In the genomic region with DNA sequence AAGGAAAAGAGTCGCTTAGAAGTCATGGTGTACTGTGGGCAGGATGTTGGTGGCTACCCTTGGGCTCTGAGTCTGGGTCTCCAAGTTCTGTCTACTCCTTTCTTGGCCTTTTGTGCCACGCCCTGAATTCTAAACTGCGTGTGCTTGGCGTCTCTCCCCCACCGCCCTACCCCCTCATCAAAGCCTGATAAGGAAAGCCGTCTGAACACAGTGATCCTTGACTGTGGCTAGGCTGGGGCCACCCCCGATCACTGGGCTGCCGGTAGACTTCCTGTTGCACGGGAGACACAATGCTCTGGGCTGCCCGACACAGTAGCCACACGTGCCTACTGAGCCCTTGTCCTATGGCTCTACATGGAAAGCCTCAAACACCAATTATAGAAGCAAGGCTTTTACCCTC, we compare ENCODE assay signal across 11 mouse cellular contexts.
DNase-seq lines count a peak whose midpoint lies in the region; ATAC-seq lines count a peak whose summit lies in the region.
"Had no signal": no experiment of that assay in that cellular context is flagged by ENCODE, and none has a peak within 500 bp of the region (broad histone marks: within the 10 kb centered on the region; RNA-seq: fewer than 3 reads in every experiment).

No protein-coding gene starts in this region.

- no peak overlapping the region for H3K4me3 ChIP-seq in heart, embryonic 12.5 days
- no peak overlapping the region for H3K4me3 ChIP-seq in liver, embryonic 15.5 days (replicated peaks)
- H3K4me3 ChIP-seq: forebrain, embryonic 12.5 days had no signal

- H3K4me1 ChIP-seq in heart, embryonic 12.5 days (replicated peaks): peaks cover 46% of the 10 kb centered on the region
- H3K4me1 ChIP-seq in liver, embryonic 15.5 days (replicated peaks): peaks cover 28% of the 10 kb centered on the region

- H3K27ac ChIP-seq in heart, embryonic 12.5 days (ENCODE audit: poor library complexity, severe bottlenecking): peak overlapping the region; percentile 36
- H3K27ac ChIP-seq in liver, embryonic 15.5 days (replicated peaks): no peak overlapping the region
- H3K27ac ChIP-seq: forebrain, embryonic 12.5 days had no signal

- no peaks in the 10 kb centered on the region for H3K27me3 ChIP-seq in heart, embryonic 12.5 days (replicated peaks)
- no peaks in the 10 kb centered on the region for H3K27me3 ChIP-seq in liver, embryonic 15.5 days

- H3K36me3 ChIP-seq in heart, embryonic 12.5 days: no peaks in the 10 kb centered on the region
- no peaks in the 10 kb centered on the region for H3K36me3 ChIP-seq in liver, embryonic 15.5 days (replicated peaks)
- H3K36me3 ChIP-seq: forebrain, embryonic 12.5 days had no signal

- no peak for DNase-seq in heart, adult 9 months (ENCODE audit: low spot score in 2 of 2)
- peak; percentile 39 to 45 for DNase-seq in B cell, adult 2 months
- peak; percentile 59 for DNase-seq in c-Kit-positive CD71-positive TER-119-negative erythroid progenitor cells, embryonic 14.5 days (ENCODE audit: low read depth)
- DNase-seq in urinary bladder, adult 2 months (ENCODE audit: low spot score): no peak
- no peak for DNase-seq in cerebellum, postnatal 4 days (ENCODE audit: low spot score in 2 of 2)
- DNase-seq in layer of hippocampus, adult 9-11 months: no peak
- DNase-seq: adrenal gland, postnatal 10 days; cerebellum, adult 9-11 months had no signal

- H3K4me2 ChIP-seq in heart, embryonic 12.5 days: peak overlapping the region; percentile 18; the same call in 1 of the 2 replicates
- H3K4me2 ChIP-seq in liver, embryonic 15.5 days: peak overlapping the region; percentile 36
- H3K4me2 ChIP-seq: forebrain, embryonic 12.5 days had no signal

- no peak overlapping the region for H3K9ac ChIP-seq in heart, embryonic 12.5 days
- no peak overlapping the region for H3K9ac ChIP-seq in liver, embryonic 15.5 days
- H3K9ac ChIP-seq: forebrain, embryonic 12.5 days had no signal

- no peaks in the 10 kb centered on the region for H3K9me3 ChIP-seq in heart, embryonic 12.5 days (replicated peaks)
- H3K9me3 ChIP-seq in liver, embryonic 15.5 days (replicated peaks): no peaks in the 10 kb centered on the region
- H3K9me3 ChIP-seq: forebrain, embryonic 12.5 days had no signal

- 9% methylated on average over 11 of the region's 11 CpGs for WGBS in heart, embryonic 12.5 days
- WGBS in liver, embryonic 15.5 days (ENCODE audit: insufficient replicate concordance): 3% methylated on average over 11 of the region's 11 CpGs

- ATAC-seq in heart, embryonic 12.5 days (ENCODE audit: insufficient number of reproducible peaks, low FRiP score): peak; percentile 60; the same call in 1 of the 2 replicates
- peak; percentile 74 for ATAC-seq in liver, embryonic 15.5 days (ENCODE audit: insufficient read depth)

Comparison
In these comparisons a context has a peak if more than half of its experiments do, and no peak if none do; other contexts are left out.
1. DNase-seq: peak in B cell, adult 2 months (2 of 2) and c-Kit-positive CD71-positive TER-119-negative erythroid progenitor cells, embryonic 14.5 days (single experiment); none in heart, adult 9 months (0 of 2), urinary bladder, adult 2 months (single experiment), cerebellum, postnatal 4 days (0 of 2) and layer of hippocampus, adult 9-11 months (single experiment).